ENCODE assay signal across 22 mouse cellular contexts in genomic region chr14:46610926-46611325, GRCm38 (mm10).
"Had no signal": no experiment of that assay in that cellular context is flagged by ENCODE, and none has a peak within 500 bp of the region (broad histone marks: within the 10 kb centered on the region; RNA-seq: fewer than 3 reads in every experiment).

No protein-coding gene starts in this region.

- H3K27me3 ChIP-seq: kidney, embryonic 15.5 days; liver, embryonic 13.5 days; megakaryocyte, embryonic 14.5 days; neural tube, embryonic 12.5 days; neural tube, embryonic 15.5 days had no signal

- H3K9ac ChIP-seq: kidney, embryonic 15.5 days; limb, embryonic 13.5 days; liver, embryonic 13.5 days; neural tube, embryonic 12.5 days; neural tube, embryonic 15.5 days had no signal

- H3K27ac ChIP-seq: kidney, embryonic 15.5 days; left cerebral cortex, adult 2 months; limb, embryonic 13.5 days; liver, embryonic 13.5 days; macrophage; midbrain, embryonic 10.5 days; neural tube, embryonic 12.5 days; neural tube, embryonic 15.5 days; stomach, postnatal 0 days had no signal

- H3K9me3 ChIP-seq: kidney, embryonic 15.5 days; limb, embryonic 13.5 days; liver, embryonic 13.5 days; midbrain, embryonic 10.5 days; neural tube, embryonic 12.5 days; neural tube, embryonic 15.5 days had no signal

- H3K4me1 ChIP-seq: kidney, embryonic 15.5 days; megakaryocyte, embryonic 14.5 days; midbrain, embryonic 10.5 days; neural tube, embryonic 12.5 days; neural tube, embryonic 15.5 days had no signal

- DNase-seq: kidney, adult 11 months; kidney, adult 8-10 months; kidney, postnatal 10 days; kidney, postnatal 36 days; layer of hippocampus, postnatal 36 days; liver, embryonic 13.5 days; midbrain, embryonic 14.5 days; right cerebral cortex, adult 18-20 months; right cerebral cortex, postnatal 14 days; right cerebral cortex, postnatal 4 days; thymus, adult 2 months; thymus, postnatal 14 days; thymus, postnatal 4 days had no signal

- H3K4me3 ChIP-seq: kidney, embryonic 15.5 days; left cerebral cortex, adult 2 months; limb, embryonic 13.5 days; liver, embryonic 13.5 days; megakaryocyte, embryonic 14.5 days; midbrain, embryonic 10.5 days; neural tube, embryonic 12.5 days; neural tube, embryonic 15.5 days had no signal

- H3K36me3 ChIP-seq: kidney, embryonic 15.5 days; limb, embryonic 13.5 days; liver, embryonic 13.5 days; midbrain, embryonic 10.5 days; neural tube, embryonic 12.5 days; neural tube, embryonic 15.5 days had no signal

- H3K4me2 ChIP-seq: kidney, embryonic 15.5 days; limb, embryonic 13.5 days; liver, embryonic 13.5 days; neural tube, embryonic 12.5 days; neural tube, embryonic 15.5 days had no signal
